8 mouse cellular contexts compared by ENCODE assay signal in the genomic region with DNA sequence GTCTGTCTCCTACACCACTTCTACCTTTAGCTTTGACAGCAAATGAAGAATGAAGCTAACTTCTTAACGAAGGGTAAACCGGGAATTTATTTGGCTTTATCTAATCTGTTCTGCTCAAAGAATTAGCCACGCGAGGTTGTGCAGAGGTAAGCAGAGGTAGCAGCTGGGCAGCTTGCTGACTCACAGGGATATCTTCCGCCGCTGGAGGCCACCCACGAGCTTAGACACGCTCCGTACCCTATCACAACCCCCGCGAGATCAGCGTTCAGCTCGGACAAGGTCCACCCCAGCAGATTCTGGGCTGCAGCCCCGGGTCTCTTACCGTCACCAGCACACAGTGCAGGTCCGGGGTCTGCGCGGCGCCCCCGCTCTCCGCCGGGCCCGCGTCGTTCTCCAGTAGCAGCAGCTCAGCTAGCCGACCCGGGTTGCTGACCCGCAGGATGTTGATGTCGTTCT. TPM values are rescaled to one million over a fixed set of nuclear protein-coding genes. Genes with fewer than 3 reads are reported as not detected.
A peak's percentile ranks its signal among the peaks of the same experiment; 100 is the strongest.
DNase-seq lines count a peak whose midpoint lies in the region; ATAC-seq and TF ChIP-seq lines count a peak whose summit lies in the region.

No protein-coding gene starts in this region.

- H3K27ac ChIP-seq in embryonic facial prominence, embryonic 10.5 days (replicated peaks), result peak overlapping the region; percentile 95
- H3K27ac ChIP-seq in intestine, postnatal 0 days (ENCODE audit: low read depth, low read length), result peak overlapping the region; percentile 97
- peak overlapping the region; percentile 87 for H3K27ac ChIP-seq in midbrain, embryonic 11.5 days (ENCODE audit: low read depth, low read length)

- H3K9me3 ChIP-seq in embryonic facial prominence, embryonic 10.5 days, result no peaks in the 10 kb centered on the region
- H3K9me3 ChIP-seq in intestine, postnatal 0 days (ENCODE audit: control insufficient read depth), result no peaks in the 10 kb centered on the region
- H3K9me3 ChIP-seq in midbrain, embryonic 11.5 days (ENCODE audit: control insufficient read depth, low read length), result no peaks in the 10 kb centered on the region

- under 1% methylated on average over 29 of the region's 29 CpGs for WGBS in embryonic facial prominence, embryonic 10.5 days
- whole genome bisulfite sequencing in intestine, postnatal 0 days, result under 1% methylated on average over 29 of the region's 29 CpGs
- WGBS in midbrain, embryonic 11.5 days, result under 1% methylated on average over 29 of the region's 29 CpGs

- peak overlapping the region; percentile 74 for H3K4me2 ChIP-seq in intestine, postnatal 0 days (replicated peaks; ENCODE audit: low read depth)
- H3K4me2 ChIP-seq in midbrain, embryonic 11.5 days, result peak overlapping the region; percentile 80

- peaks cover 22% of the 10 kb centered on the region for H3K4me1 ChIP-seq in embryonic facial prominence, embryonic 10.5 days
- H3K4me1 ChIP-seq in intestine, postnatal 0 days (replicated peaks; ENCODE audit: control insufficient read depth, insufficient read depth, low read length), result no peaks in the 10 kb centered on the region
- peaks cover 9% of the 10 kb centered on the region for H3K4me1 ChIP-seq in midbrain, embryonic 11.5 days (ENCODE audit: control insufficient read depth, insufficient read depth, low read length)

- H3K9ac ChIP-seq in intestine, postnatal 0 days (ENCODE audit: low read depth, low read length), result peak overlapping the region; percentile 92
- peak overlapping the region; percentile 88 for H3K9ac ChIP-seq in midbrain, embryonic 11.5 days (ENCODE audit: low read length)

- TF ChIP-seq CTCF in intestine, postnatal 0 days (IDR thresholded peaks at IDR 0.05; ENCODE audit: low read depth), result peak; percentile 91

- peak overlapping the region; percentile 84 for H3K4me3 ChIP-seq in embryonic facial prominence, embryonic 10.5 days
- H3K4me3 ChIP-seq in intestine, postnatal 0 days (ENCODE audit: low read depth, low read length), result peak overlapping the region; percentile 81
- peak overlapping the region; percentile 76 for H3K4me3 ChIP-seq in midbrain, embryonic 11.5 days (ENCODE audit: low read depth, low read length)

- intact Hi-C loops in left cerebral cortex, postnatal 4 days (cut with DNase I), result loop anchor here (5.0 kb wide), 2 partner anchors 74 to 121 kb away; no protein-coding TSS in a partner anchor

- DNase-seq in adrenal gland, postnatal 14 days, result peak; percentile 93
- DNase-seq in embryonic facial prominence, embryonic 10.5 days (ENCODE audit: low spot score), result peak; percentile 89
- DNase-seq in left cerebral cortex, postnatal 4 days, result peak; percentile 79
- DNase-seq in midbrain, embryonic 11.5 days (ENCODE audit: low spot score, missing footprints), result peak; percentile 96
- peak; percentile 69 for DNase-seq in right cerebral cortex, postnatal 4 days
- peak; percentile 87 for DNase-seq in yolk sac, embryonic 10.5 days (ENCODE audit: low spot score)

- no peaks in the 10 kb centered on the region for H3K36me3 ChIP-seq in embryonic facial prominence, embryonic 10.5 days (replicated peaks)
- H3K36me3 ChIP-seq in intestine, postnatal 0 days (ENCODE audit: control insufficient read depth, insufficient read depth), result no peaks in the 10 kb centered on the region; the same call in 1 of the 2 replicates
- H3K36me3 ChIP-seq in midbrain, embryonic 11.5 days (ENCODE audit: control insufficient read depth, insufficient read depth, low read length), result no peaks in the 10 kb centered on the region

- ATAC-seq in granulocyte monocyte progenitor cell, adult 5-6 weeks (replicated peaks; ENCODE audit: poor library complexity, severe bottlenecking), result peak; percentile 54
- ATAC-seq in intestine, postnatal 0 days, result peak; percentile 84
- ATAC-seq in midbrain, embryonic 11.5 days (ENCODE audit: low FRiP score), result peak; percentile 75

- H3K27me3 ChIP-seq in embryonic facial prominence, embryonic 10.5 days (replicated peaks; ENCODE audit: low read depth, poor library complexity, severe bottlenecking), result peaks cover 1% of the 10 kb centered on the region; the same call in 1 of the 2 replicates
- no peaks in the 10 kb centered on the region for H3K27me3 ChIP-seq in intestine, postnatal 0 days (replicated peaks; ENCODE audit: control insufficient read depth, insufficient read depth, low read length)
- peaks cover 2% of the 10 kb centered on the region; the same call in 1 of the 2 replicates for H3K27me3 ChIP-seq in midbrain, embryonic 11.5 days (ENCODE audit: control insufficient read depth, insufficient read depth, low read length)

RNA-seq across cellular contexts. Expression of a gene that starts 0.9 kb away (rescaled TPM):
- 15.1 and 25.8 TPM in 2 replicates for total RNA-seq in adrenal gland, postnatal 14 days (2021)
- polyA plus RNA-seq in embryonic facial prominence, embryonic 10.5 days (2016; fragmentation: Nextera tagmentation; extraction: Ambion mirVana), result 18.2 and 23.8 TPM in 2 replicates
- 6.2 and 12.7 TPM in 2 replicates for total RNA-seq in granulocyte monocyte progenitor cell, adult 5-6 weeks (2014; fragmentation: Nextera tagmentation)
- 52.5 and 66.5 TPM in 2 replicates for total RNA-seq in granulocyte monocyte progenitor cell, adult 5-6 weeks (2017)
- polyA plus RNA-seq in intestine, postnatal 0 days (2015; fragmentation: Nextera tagmentation; extraction: Ambion mirVana), result 68.1 and 74.0 TPM in 2 replicates
- total RNA-seq in left cerebral cortex, postnatal 4 days (2021), result 1 to 10 TPM; 3.2 to 4.0 TPM
- polyA plus RNA-seq in midbrain, embryonic 11.5 days (2014; fragmentation: Nextera tagmentation; extraction: Ambion mirVana), result 13.2 and 16.5 TPM in 2 replicates

Comparison
In these comparisons a context has a peak if more than half of its experiments do, and no peak if none do; other contexts are left out.
1. Peak in every context shown above with its lines: DNase-seq, ATAC-seq, H3K4me3 ChIP-seq and H3K27ac ChIP-seq.